Mouse (Mus musculus) heart, embryonic 14.5 days (tissue): Measurements from ENCODE around the gene Nup98. TPM values are rescaled to one million over a fixed set of nuclear protein-coding genes. Genes with fewer than 3 reads are reported as not detected.

Source experiments
- ATAC-seq: fragments of 200-750 bp; cut with Nextera tagmentation; 2 replicates; pipeline ENCODE4 v1.8.0; 2017; ENCODE audit warnings: low read depth, moderate TSS enrichment; ENCODE audit not compliant: insufficient number of reproducible peaks, insufficient read depth, low FRiP score
- H3K27ac ChIP-seq, 2 experiments: fragments of 200-500 bp in 1 of 2; fragments of 300-500 bp in 1 of 2; sonication (generic) in 1 of 2; replicated peaks in 1 of 2; 2 replicates each; pipeline ENCODE4 v1.5.1; 2012 to 2014; ENCODE audit warnings: low read depth in 2 of 2, low read length in 2 of 2, control low read depth in 1 of 2, mild to moderate bottlenecking in 1 of 2, mixed read lengths in 1 of 2; ENCODE audit not compliant: control insufficient read depth in 1 of 2, insufficient read depth in 1 of 2
- H3K27me3 ChIP-seq: fragments of 300-500 bp; sonication (generic); 2 replicates; pipeline ENCODE4 v1.6.1; 2014; ENCODE audit warnings: mild to moderate bottlenecking, low read length, control low read depth; ENCODE audit not compliant: control insufficient read depth, insufficient read depth
- H3K36me3 ChIP-seq: fragments of 300-500 bp; sonication (generic); 2 replicates; pipeline ENCODE4 v1.6.1; 2014; ENCODE audit warnings: mild to moderate bottlenecking, control low read depth, low read length, mixed read lengths; ENCODE audit not compliant: control insufficient read depth, insufficient read depth
- H3K4me1 ChIP-seq, 2 experiments: fragments of 200-500 bp in 1 of 2; fragments of 300-500 bp in 1 of 2; sonication (generic) in 1 of 2; 2 replicates each; pipeline ENCODE4 v1.6.1; 2012 to 2014; ENCODE audit warnings: low read length in 2 of 2, control low read depth in 1 of 2, mixed read lengths in 1 of 2; ENCODE audit not compliant: control insufficient read depth in 2 of 2, insufficient read depth in 2 of 2
- H3K4me2 ChIP-seq: fragments of 300-500 bp; sonication (generic); 2 replicates; pipeline ENCODE4 v1.6.1; 2014; ENCODE audit warnings: mild to moderate bottlenecking, low read length
- H3K4me3 ChIP-seq, 2 experiments: fragments of 200-500 bp in 1 of 2; fragments of 300-500 bp in 1 of 2; sonication (generic) in 1 of 2; 2 replicates each; pipeline ENCODE4 v1.5.1; 2012 to 2014; ENCODE audit warnings: low read length in 2 of 2, mild to moderate bottlenecking in 2 of 2, control low read depth in 1 of 2, low read depth in 1 of 2, moderate library complexity in 1 of 2; ENCODE audit not compliant: control insufficient read depth in 1 of 2, insufficient read depth in 1 of 2
- H3K9ac ChIP-seq: fragments of 300-500 bp; sonication (generic); 2 replicates; pipeline ENCODE4 v1.6.1; 2014; ENCODE audit warnings: mild to moderate bottlenecking, low read length
- H3K9me3 ChIP-seq: fragments of 300-500 bp; sonication (generic); 2 replicates; pipeline ENCODE4 v1.6.1; 2016; ENCODE audit warnings: low read length, control low read depth; ENCODE audit not compliant: control insufficient read depth
- WGBS: fragments of 180-500 bp; shearing (Covaris S2); extraction: QIAGEN DNeasy Blood & Tissue Kit; methylation state at CpG from one replicate; pipeline ENCODE4 v1.1.7; 2014; 5-methylcytosine and 5-hydroxymethylcytosine counted together
- polyA plus RNA-seq: library from polyadenylated mRNA; unstranded; fragments of >200 nt; fragmentation: Nextera tagmentation; extraction: Ambion mirVana; gene quantifications from 2 replicates; pipeline ENCODE4 v1.2.1, GENCODE M21; 2014

The Nup98 gene
- polyA plus RNA-seq, 1 experiment from 2014 or later, result 27.3 TPM

DNA sequence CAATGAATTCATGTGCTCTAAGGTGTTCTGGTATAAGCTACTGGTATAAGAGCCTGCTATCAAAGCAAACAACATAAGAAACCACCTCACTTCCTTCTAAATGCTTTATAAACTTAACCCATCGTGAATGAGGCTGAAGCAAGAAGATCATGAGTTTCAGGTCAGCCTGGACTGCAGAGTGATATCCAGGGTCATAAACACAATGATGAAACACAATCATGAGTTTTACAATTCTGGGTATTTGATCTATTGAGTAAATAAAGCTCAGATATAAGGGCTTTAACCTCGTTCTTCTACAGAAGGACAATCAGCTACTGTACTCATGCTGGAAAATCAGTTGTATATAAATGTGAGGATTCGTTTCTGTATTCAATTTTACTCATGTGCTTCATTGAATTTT is 26.1 kb downstream of the Nup98 start:
- H3K36me3 ChIP-seq, result peaks cover 92% of the 10 kb centered on the region
- H3K27ac ChIP-seq, result no peak overlapping the region
- H3K9ac ChIP-seq, result no peak overlapping the region
- no peaks in the 10 kb centered on the region for H3K27me3 ChIP-seq
- no peak for ATAC-seq
- no peak overlapping the region for H3K4me3 ChIP-seq
- no peaks in the 10 kb centered on the region for H3K9me3 ChIP-seq
- WGBS, result 92% methylated on average over 3 of the region's 3 CpGs
- no peaks in the 10 kb centered on the region for H3K4me1 ChIP-seq
- no peak overlapping the region for H3K4me2 ChIP-seq

DNA sequence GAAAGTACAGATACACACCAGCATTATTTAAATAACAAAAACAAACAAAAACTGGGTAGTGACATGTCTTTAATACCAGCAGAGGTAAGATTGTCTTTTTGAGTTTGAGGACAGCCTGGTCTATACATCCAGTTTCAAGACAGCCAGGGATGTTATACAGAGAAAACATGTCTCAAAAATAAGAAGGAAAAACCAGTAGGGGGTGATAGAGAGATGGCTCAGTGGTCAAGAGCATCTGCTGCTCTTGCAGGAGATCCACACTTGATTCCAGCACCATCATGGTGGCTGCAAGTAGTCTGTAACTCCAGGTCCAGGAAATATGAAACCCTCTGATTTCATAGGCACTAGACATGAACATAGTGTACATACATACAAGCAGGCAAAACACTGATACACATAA is 39.7 kb downstream of the Nup98 start:
- Histone ChIP-seq H3K4me2 (no peak overlapping the region), H3K36me3 (peaks cover 59% of the 10 kb centered on the region), H3K27ac (no peak overlapping the region), H3K27me3 (no peaks in the 10 kb centered on the region), H3K4me3 (no peak overlapping the region), H3K4me1 (no peaks in the 10 kb centered on the region), H3K9ac (no peak overlapping the region), H3K9me3 (no peaks in the 10 kb centered on the region)
- no peak for ATAC-seq

DNA sequence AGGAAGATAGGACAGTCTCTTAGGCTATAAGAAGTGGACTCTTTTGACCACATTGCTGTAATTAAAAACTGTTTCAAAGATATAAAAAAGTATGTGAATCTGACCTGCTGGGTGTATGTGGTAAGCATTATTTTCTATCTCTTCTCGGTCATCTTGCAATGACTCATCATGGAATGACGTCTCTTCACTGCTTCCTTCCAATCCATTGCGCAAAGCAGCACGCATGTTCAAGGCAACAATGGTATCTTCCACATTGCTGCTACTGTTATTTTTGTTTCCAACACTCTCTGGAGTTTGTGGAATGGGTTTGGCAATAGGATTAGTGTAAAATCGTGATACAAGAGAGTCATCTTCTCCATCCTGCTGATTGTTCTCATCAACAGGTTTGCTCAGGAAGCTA is 56.3 kb downstream of the Nup98 start:
- Histone ChIP-seq H3K4me2 (no peak overlapping the region), H3K9me3 (no peaks in the 10 kb centered on the region), H3K36me3 (peaks cover 95% of the 10 kb centered on the region), H3K4me1 (no peaks in the 10 kb centered on the region), H3K27ac (no peak overlapping the region), H3K27me3 (no peaks in the 10 kb centered on the region), H3K9ac (no peak overlapping the region), H3K4me3 (no peak overlapping the region)
- ATAC-seq, result no peak
- 84% methylated on average over 5 of the region's 5 CpGs for WGBS

DNA sequence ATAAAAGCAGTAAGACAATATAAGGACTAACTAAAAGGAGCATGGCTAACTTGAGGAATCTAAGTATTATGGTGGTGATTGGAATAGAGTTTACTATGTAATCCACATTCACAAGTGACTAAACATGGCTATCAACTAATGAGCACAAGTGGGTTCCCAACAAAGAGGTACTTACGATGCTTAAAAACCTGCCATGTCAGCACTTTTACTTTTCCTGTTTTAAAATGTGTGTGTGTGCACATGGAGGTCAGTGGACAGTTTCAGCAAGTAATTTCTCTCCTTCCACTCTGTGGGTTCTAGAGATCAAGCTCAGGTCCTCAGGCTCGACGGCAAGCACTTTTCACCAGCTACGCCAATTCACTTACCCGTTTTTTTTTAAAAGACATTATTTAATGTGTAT is 72.1 kb downstream of the Nup98 start:
- Histone ChIP-seq H3K9ac (no peak overlapping the region), H3K36me3 (peaks cover 90% of the 10 kb centered on the region)
- WGBS, result 97% methylated on average over 5 of the region's 5 CpGs

DNA sequence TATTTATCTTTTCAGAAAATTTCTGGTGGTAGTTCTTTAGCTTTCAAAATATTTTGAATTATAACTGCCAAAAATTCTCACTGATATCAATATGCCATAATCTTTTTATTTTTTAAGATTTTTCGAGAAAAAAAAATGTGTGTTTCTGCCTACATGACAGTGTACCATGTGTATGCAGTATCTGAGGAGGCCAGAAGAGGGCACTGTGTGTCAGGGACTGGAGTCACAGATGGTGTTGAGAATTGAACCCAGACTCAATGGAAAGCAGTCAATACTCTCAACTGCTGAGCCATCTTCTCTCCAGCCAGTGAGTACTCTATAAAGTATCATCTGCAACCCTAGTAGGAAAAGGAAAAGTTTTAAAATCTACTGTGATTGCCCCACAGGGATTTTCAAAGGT is 72.5 kb downstream of the Nup98 start:
- Histone ChIP-seq H3K4me2 (no peak overlapping the region), H3K9ac (no peak overlapping the region), H3K4me1 (no peaks in the 10 kb centered on the region), H3K27ac (no peak overlapping the region), H3K9me3 (no peaks in the 10 kb centered on the region), H3K27me3 (no peaks in the 10 kb centered on the region), H3K36me3 (peaks cover 91% of the 10 kb centered on the region), H3K4me3 (no peak overlapping the region)
- 85% methylated on average over 1 of the region's 1 CpGs for WGBS
- no peak for ATAC-seq

More for the DNA sequence above, 72.1 kb downstream of the Nup98 start:
- H3K9me3 ChIP-seq, result no peaks in the 10 kb centered on the region
- no peaks in the 10 kb centered on the region for H3K4me1 ChIP-seq
- no peak for ATAC-seq
- no peak overlapping the region for H3K27ac ChIP-seq
- H3K4me3 ChIP-seq, result no peak overlapping the region
- H3K27me3 ChIP-seq, result no peaks in the 10 kb centered on the region
- H3K4me2 ChIP-seq, result no peak overlapping the region

DNA sequence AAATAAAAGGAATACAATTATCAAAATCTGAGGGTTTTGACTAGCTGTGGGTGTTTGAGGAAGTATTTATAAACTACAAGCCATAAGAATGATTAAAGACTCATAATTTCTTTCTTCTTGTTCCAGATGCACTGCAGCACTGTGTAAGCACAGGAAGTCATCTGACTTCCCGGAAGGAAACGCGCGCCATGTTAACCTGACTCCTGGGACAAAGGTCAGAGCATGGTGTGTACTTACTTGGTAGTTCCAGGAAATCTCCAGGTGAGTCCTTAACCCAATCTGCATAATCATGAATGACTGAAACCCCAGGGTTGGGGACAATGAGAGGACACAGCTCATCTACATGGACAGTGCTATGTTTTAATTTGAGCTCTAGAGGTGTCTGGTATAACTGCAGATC is 77.6 kb downstream of the Nup98 start:
- H3K36me3 ChIP-seq, result peaks cover 95% of the 10 kb centered on the region
- H3K9ac ChIP-seq, result no peak overlapping the region
- WGBS, result 88% methylated on average over 4 of the region's 4 CpGs

DNA sequence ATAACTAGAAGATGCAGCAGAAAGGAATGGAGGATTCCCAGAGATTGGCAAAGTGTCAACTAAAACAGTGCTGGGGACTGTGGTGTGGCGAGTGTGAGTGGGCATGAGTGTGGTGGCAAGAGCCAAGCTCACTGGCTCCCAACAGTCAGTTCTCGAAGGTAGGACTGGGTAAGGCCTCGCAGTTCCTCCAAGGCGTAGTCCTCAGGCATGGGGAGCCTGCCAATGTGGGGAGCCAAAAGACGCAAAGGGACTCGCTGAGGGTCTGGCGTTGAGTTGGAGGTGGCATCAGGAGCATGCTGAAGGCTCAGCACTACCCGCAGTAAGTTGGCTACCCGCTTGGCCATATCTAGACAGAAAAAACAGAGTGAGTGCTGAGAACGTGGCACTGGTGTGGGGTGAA is 89.7 kb downstream of the Nup98 start:
- H3K9me3 ChIP-seq, result no peaks in the 10 kb centered on the region
- H3K4me3 ChIP-seq, result no peak overlapping the region
- no peak overlapping the region for H3K4me2 ChIP-seq
- H3K27me3 ChIP-seq, result no peaks in the 10 kb centered on the region
- WGBS, result 95% methylated on average over 10 of the region's 10 CpGs
- peaks cover 75% of the 10 kb centered on the region for H3K36me3 ChIP-seq
- no peak overlapping the region for H3K27ac ChIP-seq
- ATAC-seq, result no peak
- H3K9ac ChIP-seq, result no peak overlapping the region
- no peaks in the 10 kb centered on the region for H3K4me1 ChIP-seq

More for the DNA sequence above, 77.6 kb downstream of the Nup98 start:
- ATAC-seq, result no peak
- H3K4me1 ChIP-seq, result no peaks in the 10 kb centered on the region
- no peaks in the 10 kb centered on the region for H3K27me3 ChIP-seq
- H3K9me3 ChIP-seq, result no peaks in the 10 kb centered on the region
- H3K4me3 ChIP-seq, result no peak overlapping the region
- no peak overlapping the region for H3K4me2 ChIP-seq
- H3K27ac ChIP-seq, result no peak overlapping the region

DNA sequence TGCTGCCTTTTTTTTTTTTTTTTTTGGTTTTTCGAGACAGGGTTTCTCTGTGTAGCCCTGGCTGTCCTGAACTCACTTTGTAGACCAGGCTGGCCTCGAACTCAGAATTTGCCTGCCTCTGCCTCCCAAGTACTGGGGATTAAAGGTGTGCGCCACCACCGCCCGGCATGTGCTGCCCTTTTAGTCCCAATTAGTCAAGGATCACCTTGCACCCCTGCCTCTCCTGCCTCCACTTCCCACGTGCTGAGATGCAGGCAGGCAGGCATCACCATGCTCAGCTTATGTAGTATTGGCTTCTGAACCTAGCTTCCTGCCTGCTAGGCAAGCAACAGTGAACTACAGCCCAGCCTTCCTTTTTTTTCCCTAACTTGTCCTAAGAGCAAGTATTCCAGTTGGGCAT is 92.6 kb downstream of the Nup98 start:
- WGBS, result 63% methylated on average over 6 of the region's 6 CpGs
- H3K4me3 ChIP-seq, result no peak overlapping the region
- no peak for ATAC-seq
- H3K9me3 ChIP-seq, result no peaks in the 10 kb centered on the region
- H3K36me3 ChIP-seq, result peaks cover 46% of the 10 kb centered on the region
- H3K27ac ChIP-seq, result no peak overlapping the region
- no peaks in the 10 kb centered on the region for H3K4me1 ChIP-seq
- H3K27me3 ChIP-seq, result no peaks in the 10 kb centered on the region
- H3K4me2 ChIP-seq, result no peak overlapping the region
- H3K9ac ChIP-seq, result no peak overlapping the region
